Mouse (Mus musculus) testis, adult 2 months (tissue): ENCODE results near the gene Cacna1a.

Experiments used
- CTCF ChIP-seq: fragments of 200-500 bp; IDR thresholded peaks from 2 replicates; pipeline ENCODE4 v1.5.1; 2012; ENCODE audit warnings: low read depth, mild to moderate bottlenecking, inconsistent platforms, low read length, moderate library complexity; ENCODE audit not compliant: control insufficient read depth, insufficient read depth, insufficient replicate concordance
- POLR2A ChIP-seq: fragments of 200-500 bp; IDR thresholded peaks from 2 replicates; pipeline ENCODE4 v1.6.1; 2012; ENCODE audit warnings: low read depth, mild to moderate bottlenecking, inconsistent platforms, low read length, moderate library complexity; ENCODE audit not compliant: control insufficient read depth

- TF ChIP-seq POLR2A (no peak), CTCF (no peak)
Measured at GRCm38 (mm10) chr8:84458853-84459252, 70.6 kb downstream of the Cacna1a start.
